Mouse (Mus musculus): ENCODE results near the gene Plcl2.

- TF ChIP-seq CTCF (IDR thresholded peaks at IDR 0.05; ENCODE audit: extremely low read depth, insufficient read depth, insufficient read length, insufficient replicate concordance), result no peak
- no peak for TF ChIP-seq POLR2A (IDR thresholded peaks at IDR 0.05; ENCODE audit: low read depth, low read length)
Measured at GRCm38 (mm10) chr17:50609908-50610307, 100.7 kb downstream of the Plcl2 start.

All from spleen, adult 2 months (tissue).